Mouse (Mus musculus) thymus, postnatal 0 days (tissue): ENCODE results near the gene Agpat3. TPM values are rescaled to one million over a fixed set of nuclear protein-coding genes. Genes with fewer than 3 reads are reported as not detected.

Experiments used
- DNase-seq: peaks from one replicate; pipeline ENCODE4 v3.0.0-alpha.2; 2015; ENCODE audit warnings: low spot score
- microRNA-seq: library from miRNA; unstranded; fragments of <30 nt; microRNA quantifications from one replicate; pipeline ENCODE4, GENCODE M21; 2016; ENCODE audit warnings: borderline number of aligned reads
- polyA plus RNA-seq: library from polyadenylated mRNA; unstranded; fragments of >200 nt; fragmentation: Nextera tagmentation; extraction: Ambion mirVana; gene quantifications from 2 replicates; pipeline ENCODE4 v1.2.1, GENCODE M21; 2015

Agpat3 gene
- polyA plus RNA-seq, 1 experiment from 2014 or later = 152 TPM

- no peak for DNase-seq
Measured at GRCm38 (mm10) chr10:78219528-78219927, 132.8 kb downstream of the Agpat3 start.

Small RNA genes lying within 50 kb of the gene (microRNA-seq; reads per million reads assigned to microRNA genes)
- gene Mir7659 = not detected

Other genes with a start within 250 kb of the Agpat3 start
- 28.9 and 31.2 TPM in 2 replicates for gene D10Jhu81e, start 182.7 kb downstream of the Agpat3 start, polyA plus RNA-seq
- gene Pwp2, start 167.3 kb downstream of the Agpat3 start, polyA plus RNA-seq = 18.1 and 18.7 TPM in 2 replicates
- 20.0 and 26.3 TPM in 2 replicates for gene Trappc10, start 107.8 kb downstream of the Agpat3 start, polyA plus RNA-seq
- 373 and 391 TPM in 2 replicates for gene Rrp1, start 60.6 kb upstream of the Agpat3 start, polyA plus RNA-seq
- gene Cstb, start 73.2 kb upstream of the Agpat3 start, polyA plus RNA-seq = 1,727 and 1,921 TPM in 2 replicates
- gene Pdxk, start 112.5 kb upstream of the Agpat3 start, polyA plus RNA-seq = 16.4 and 17.9 TPM in 2 replicates
- gene Olfr1358, start 164.9 kb upstream of the Agpat3 start, polyA plus RNA-seq = not detected in 2 replicates
- gene Ilvbl, start 221.9 kb upstream of the Agpat3 start, polyA plus RNA-seq = 300 and 352 TPM in 2 replicates
- gene Syde1, start 239.5 kb upstream of the Agpat3 start, polyA plus RNA-seq = 3.5 TPM in 2 replicates